Mouse (Mus musculus) hindbrain, embryonic 12.5 days (tissue): ENCODE measurements around the gene Srm. TPM values are rescaled to one million over a fixed set of nuclear protein-coding genes. Genes with fewer than 3 reads are reported as not detected.

Experiments used
- ATAC-seq: fragments of 200-750 bp; cut with Nextera tagmentation; 2 replicates; pipeline ENCODE4 v1.8.0; 2017; ENCODE audit warnings: moderate TSS enrichment; ENCODE audit not compliant: low FRiP score
- H3K27ac ChIP-seq: fragments of 300-500 bp; sonication (generic); 2 replicates; pipeline ENCODE4 v1.5.1; 2016; ENCODE audit warnings: mild to moderate bottlenecking
- H3K27me3 ChIP-seq: fragments of 300-500 bp; sonication (generic); 2 replicates; pipeline ENCODE4 v1.6.1; 2016; ENCODE audit warnings: mild to moderate bottlenecking
- H3K36me3 ChIP-seq: fragments of 300-500 bp; sonication (generic); 2 replicates; pipeline ENCODE4 v1.6.1; 2016; ENCODE audit warnings: mild to moderate bottlenecking
- H3K4me1 ChIP-seq: fragments of 300-500 bp; sonication (generic); 2 replicates; pipeline ENCODE4 v1.6.1; 2016
- H3K4me2 ChIP-seq: fragments of 300-500 bp; sonication (generic); replicated peaks from 2 replicates; pipeline ENCODE4 v1.6.1; 2016; ENCODE audit warnings: mild to moderate bottlenecking
- H3K4me3 ChIP-seq: fragments of 300-500 bp; sonication (generic); 2 replicates; pipeline ENCODE4 v1.5.1; 2016; ENCODE audit warnings: mild to moderate bottlenecking
- H3K9ac ChIP-seq: fragments of 300-500 bp; sonication (generic); 2 replicates; pipeline ENCODE4 v1.6.1; 2016; ENCODE audit warnings: mild to moderate bottlenecking, moderate library complexity
- H3K9me3 ChIP-seq: fragments of 300-500 bp; sonication (generic); replicated peaks from 2 replicates; pipeline ENCODE4 v1.6.1; 2016; ENCODE audit warnings: mild to moderate bottlenecking
- WGBS: fragments of 180-500 bp; shearing (Covaris S2); methylation state at CpG from one replicate; pipeline ENCODE4 v1.1.7; 2016; 5-methylcytosine and 5-hydroxymethylcytosine counted together
- polyA plus RNA-seq: library from polyadenylated mRNA; unstranded; fragments of >200 nt; fragmentation: Nextera tagmentation; extraction: Ambion mirVana; gene quantifications from 2 replicates; pipeline ENCODE4 v1.2.1, GENCODE M21; 2016

The Srm gene
- polyA plus RNA-seq, 1 experiment from 2014 or later, result 143 TPM

- no peak for ATAC-seq
- Histone ChIP-seq H3K27me3 (no peaks in the 10 kb centered on the region), H3K27ac (no peak overlapping the region), H3K9ac (no peak overlapping the region), H3K4me3 (no peak overlapping the region), H3K36me3 (no peaks in the 10 kb centered on the region), H3K4me1 (peaks cover 4% of the 10 kb centered on the region; the same call in 1 of the 2 replicates), H3K9me3 (no peaks in the 10 kb centered on the region), H3K4me2 (peak overlapping the region; percentile 33)
- 7% methylated on average over 9 of the region's 9 CpGs for WGBS
These were observed 52.8 kb downstream of the Srm start for GRCm38 (mm10) chr4:148644157-148644511.

Other genes with a start within 250 kb of the Srm start
- gene Ubiad1, start 146.7 kb upstream of the Srm start, polyA plus RNA-seq, result 20.4 and 22.2 TPM in 2 replicates
- 30.2 and 31.9 TPM in 2 replicates for gene Mtor, start 142.9 kb upstream of the Srm start, polyA plus RNA-seq
- gene Angptl7, start 91.0 kb upstream of the Srm start, polyA plus RNA-seq, result 0.35 and 0.38 TPM in 2 replicates
- 92.3 and 97.6 TPM in 2 replicates for gene Exosc10, start 33.1 kb upstream of the Srm start, polyA plus RNA-seq
- gene Masp2, start 11.1 kb downstream of the Srm start, polyA plus RNA-seq, result 0.44 and 0.45 TPM in 2 replicates
- 333 and 353 TPM in 2 replicates for gene Tardbp, start 35.5 kb downstream of the Srm start, polyA plus RNA-seq
- not detected in 2 replicates for gene Gm572, start 51.8 kb downstream of the Srm start, polyA plus RNA-seq
- 7.1 and 8.9 TPM in 2 replicates for gene Casz1, start 212.9 kb downstream of the Srm start, polyA plus RNA-seq